Comparison of ENCODE assay signal across 22 mouse cellular contexts in genomic region chr2:113653731-113654430, GRCm38 (mm10).
DNase-seq lines count a peak whose midpoint lies in the region; ATAC-seq lines count a peak whose summit lies in the region.
"Had no signal": no experiment of that assay in that cellular context is flagged by ENCODE, and none has a peak within 500 bp of the region (broad histone marks: within the 10 kb centered on the region; RNA-seq: fewer than 3 reads in every experiment).

No protein-coding gene starts in this region.

- 68% methylated on average over 12 of the region's 12 CpGs for WGBS in midbrain, embryonic 11.5 days
- WGBS in midbrain, embryonic 16.5 days, result 57% methylated on average over 12 of the region's 12 CpGs

- no peak overlapping the region for H3K4me3 ChIP-seq in midbrain, embryonic 11.5 days (ENCODE audit: low read depth, low read length)
- no peak overlapping the region for H3K4me3 ChIP-seq in midbrain, embryonic 16.5 days (ENCODE audit: low read depth, low read length)
- H3K4me3 ChIP-seq: heart, adult 2 months; limb, embryonic 13.5 days; liver, embryonic 13.5 days; stomach, embryonic 15.5 days had no signal

- no peak overlapping the region for H3K9ac ChIP-seq in midbrain, embryonic 11.5 days (ENCODE audit: low read length)
- no peak overlapping the region for H3K9ac ChIP-seq in midbrain, embryonic 16.5 days (ENCODE audit: low read depth, low read length)
- H3K9ac ChIP-seq: limb, embryonic 13.5 days; liver, embryonic 13.5 days; lung, embryonic 14.5 days; stomach, embryonic 15.5 days had no signal

- H3K36me3 ChIP-seq in midbrain, embryonic 11.5 days (ENCODE audit: control insufficient read depth, insufficient read depth, low read length), result no peaks in the 10 kb centered on the region
- no peaks in the 10 kb centered on the region for H3K36me3 ChIP-seq in midbrain, embryonic 16.5 days (ENCODE audit: control insufficient read depth, insufficient read depth, low read length)
- H3K36me3 ChIP-seq: limb, embryonic 13.5 days; liver, embryonic 13.5 days; stomach, embryonic 15.5 days had no signal

- H3K9me3 ChIP-seq in midbrain, embryonic 11.5 days (ENCODE audit: control insufficient read depth, low read length), result no peaks in the 10 kb centered on the region
- H3K9me3 ChIP-seq in midbrain, embryonic 16.5 days (replicated peaks; ENCODE audit: control insufficient read depth, low read length, poor library complexity, severe bottlenecking), result no peaks in the 10 kb centered on the region
- H3K9me3 ChIP-seq: limb, embryonic 13.5 days; liver, embryonic 13.5 days; stomach, embryonic 15.5 days had no signal

- intact Hi-C loops in gastrocnemius, postnatal 36 days (cut with DNase I), result no loop called here

- peak; percentile 6 to 14 for DNase-seq in cerebellum, postnatal 14 days
- no peak for DNase-seq in cerebellum, adult 8-10 months
- peak; percentile 72 for DNase-seq in midbrain, embryonic 11.5 days (ENCODE audit: low spot score, missing footprints)
- DNase-seq in embryo, embryonic 10 days (ENCODE audit: low spot score), result no peak
- DNase-seq in gastrocnemius, postnatal 36 days, result no peak
- DNase-seq: layer of hippocampus, postnatal 36 days; liver, embryonic 13.5 days; right cerebral cortex, postnatal 25 days; thymus, adult 18-20 months; thymus, postnatal 4 days had no signal

- no peak overlapping the region for H3K27ac ChIP-seq in midbrain, embryonic 11.5 days (ENCODE audit: low read depth, low read length)
- no peak overlapping the region for H3K27ac ChIP-seq in midbrain, embryonic 16.5 days (ENCODE audit: low read length)
- H3K27ac ChIP-seq: heart, adult 2 months; kidney, postnatal 0 days; limb, embryonic 13.5 days; liver, embryonic 13.5 days; macrophage; stomach, embryonic 15.5 days had no signal

- no peaks in the 10 kb centered on the region for H3K4me1 ChIP-seq in midbrain, embryonic 11.5 days (ENCODE audit: control insufficient read depth, insufficient read depth, low read length)
- H3K4me1 ChIP-seq in midbrain, embryonic 16.5 days (ENCODE audit: control insufficient read depth, insufficient read depth, low read length), result peaks cover 3% of the 10 kb centered on the region; the same call in 1 of the 2 replicates
- H3K4me1 ChIP-seq: limb, embryonic 13.5 days; stomach, embryonic 15.5 days had no signal

- no peak for ATAC-seq in midbrain, embryonic 11.5 days (ENCODE audit: low FRiP score)
- ATAC-seq in midbrain, embryonic 16.5 days, result no peak
- 0 out of 2 replicates have a peak, but pooled peaks have one; percentile 19 for ATAC-seq in common myeloid progenitor, adult 5-6 weeks (replicated peaks; ENCODE audit: low read depth, poor library complexity, severe bottlenecking)
- peak; percentile 35 for ATAC-seq in megakaryocyte progenitor cell, adult 5-6 weeks (replicated peaks; ENCODE audit: poor library complexity)
- ATAC-seq: activated CD4-positive, CD25-positive, alpha-beta regulatory T cell, adult 4 months; CD4-positive, CD25-positive, alpha-beta regulatory T cell, adult 4 months; intestine, postnatal 0 days had no signal

- H3K27me3 ChIP-seq in midbrain, embryonic 11.5 days (ENCODE audit: control insufficient read depth, insufficient read depth, low read length), result no peaks in the 10 kb centered on the region
- H3K27me3 ChIP-seq in midbrain, embryonic 16.5 days (ENCODE audit: control insufficient read depth, insufficient read depth, low read depth, low read length), result no peaks in the 10 kb centered on the region
- H3K27me3 ChIP-seq: liver, embryonic 13.5 days; stomach, embryonic 15.5 days had no signal

- no peak overlapping the region for H3K4me2 ChIP-seq in midbrain, embryonic 11.5 days
- no peak overlapping the region for H3K4me2 ChIP-seq in midbrain, embryonic 16.5 days (ENCODE audit: low read length)
- H3K4me2 ChIP-seq: limb, embryonic 13.5 days; liver, embryonic 13.5 days; lung, embryonic 14.5 days; stomach, embryonic 15.5 days had no signal

Comparison
In these comparisons a context has a peak if more than half of its experiments do, and no peak if none do; other contexts are left out.
1. DNase-seq: peak in cerebellum, postnatal 14 days (2 of 2) and midbrain, embryonic 11.5 days (single experiment); none in cerebellum, adult 8-10 months (single experiment), embryo, embryonic 10 days (single experiment) and gastrocnemius, postnatal 36 days (0 of 2).
2. ATAC-seq: peak in common myeloid progenitor, adult 5-6 weeks (single experiment) and megakaryocyte progenitor cell, adult 5-6 weeks (single experiment); none in midbrain, embryonic 11.5 days (single experiment) and midbrain, embryonic 16.5 days (single experiment).